Mouse (Mus musculus) ES-Bruce4 (cell line): ENCODE measurements around the gene Grb10.

Source experiments
- CTCF ChIP-seq: IDR thresholded peaks from one replicate; pipeline ENCODE4 v1.8.1; 2011; ENCODE audit warnings: low read depth, low read length
- EP300 ChIP-seq: IDR thresholded peaks from 2 replicates; pipeline ENCODE4 v1.6.1; 2011; ENCODE audit warnings: low read depth, low read length; ENCODE audit not compliant: insufficient read depth
- POLR2A ChIP-seq: IDR thresholded peaks from one replicate; pipeline ENCODE4 v1.8.1; 2011; ENCODE audit warnings: low read length; ENCODE audit not compliant: insufficient read depth

- no peak for TF ChIP-seq POLR2A
- no peak for TF ChIP-seq CTCF
- TF ChIP-seq EP300 = no peak
Observed at GRCm38 (mm10) chr11:12035916-12036910, 2.3 kb downstream of the Grb10 start.
